Mouse (Mus musculus) urinary bladder, postnatal 4 days (tissue): ENCODE results near the gene Olfr869.

Source experiments
- DNase-seq, 2 experiments: peaks; one replicate each; pipeline ENCODE4 v3.0.0; 2021 to 2022; ENCODE audit warnings: low spot score in 2 of 2

Gene Olfr869

GRCm38 (mm10) chr9:20128709-20129108 is at the start of gene Olfr869:
Gene Olfr869, plus strand, starts transcription at chr9:20129009.
- DNase-seq, result no peak

- no peak for DNase-seq
Measured at GRCm38 (mm10) chr9:20098326-20098725, 30.5 kb upstream of the Olfr869 start, which contains the start of gene Olfr868. Gene Olfr868, plus strand, starts transcription at chr9:20098626.

- no peak for DNase-seq
Measured at GRCm38 (mm10) chr9:20149706-20150105, 20.9 kb downstream of the Olfr869 start.

GRCm38 (mm10) chr9:20173957-20174356 is 45.1 kb downstream of the Olfr869 start, which contains the start of gene Olfr870:
Gene Olfr870, minus strand, starts transcription at chr9:20174057.
- DNase-seq, result no peak

GRCm38 (mm10) chr9:20179463-20179862 is 50.7 kb downstream of the Olfr869 start:
- no peak for DNase-seq
